Mouse (Mus musculus) liver, embryonic 12.5 days (tissue): Measurements from ENCODE around the gene Cfap77. TPM values are rescaled to one million over a fixed set of nuclear protein-coding genes. Genes with fewer than 3 reads are reported as not detected.

Experiments used
- ATAC-seq: fragments of 200-750 bp; cut with Nextera tagmentation; 2 replicates; pipeline ENCODE4 v1.8.0; 2017; ENCODE audit warnings: moderate number of reproducible peaks, mild to moderate bottlenecking, moderate library complexity
- H3K27ac ChIP-seq: fragments of 300-500 bp; sonication (generic); 2 replicates; pipeline ENCODE4 v1.5.1; 2016; ENCODE audit warnings: mild to moderate bottlenecking
- H3K27me3 ChIP-seq: fragments of 300-500 bp; sonication (generic); replicated peaks from 2 replicates; pipeline ENCODE4 v1.6.1; 2016; ENCODE audit warnings: mild to moderate bottlenecking, moderate library complexity
- H3K36me3 ChIP-seq: fragments of 300-500 bp; sonication (generic); 2 replicates; pipeline ENCODE4 v1.6.1; 2016; ENCODE audit warnings: mild to moderate bottlenecking, moderate library complexity
- H3K4me1 ChIP-seq: fragments of 300-500 bp; sonication (generic); 2 replicates; pipeline ENCODE4 v1.6.1; 2016
- H3K4me2 ChIP-seq: fragments of 300-500 bp; sonication (generic); 2 replicates; pipeline ENCODE4 v1.6.1; 2016; ENCODE audit warnings: mild to moderate bottlenecking, moderate library complexity
- H3K4me3 ChIP-seq: fragments of 300-500 bp; sonication (generic); 2 replicates; pipeline ENCODE4 v1.5.1; 2016; ENCODE audit warnings: mild to moderate bottlenecking, moderate library complexity
- H3K9ac ChIP-seq: fragments of 300-500 bp; sonication (generic); 2 replicates; pipeline ENCODE4 v1.6.1; 2016; ENCODE audit warnings: mild to moderate bottlenecking, moderate library complexity
- H3K9me3 ChIP-seq: fragments of 300-500 bp; sonication (generic); replicated peaks from 2 replicates; pipeline ENCODE4 v1.6.1; 2016; ENCODE audit warnings: mild to moderate bottlenecking, moderate library complexity
- WGBS: fragments of 180-500 bp; shearing (Covaris S2); methylation state at CpG from one replicate; pipeline ENCODE4 v1.1.7; 2016; ENCODE audit not compliant: insufficient replicate concordance; 5-methylcytosine and 5-hydroxymethylcytosine counted together
- polyA plus RNA-seq: library from polyadenylated mRNA; unstranded; fragments of >200 nt; fragmentation: Nextera tagmentation; extraction: Ambion mirVana; gene quantifications from 2 replicates; pipeline ENCODE4 v1.2.1, GENCODE M21; 2016

The Cfap77 gene
- polyA plus RNA-seq, 1 experiment from 2014 or later = 0.12 TPM

DNA sequence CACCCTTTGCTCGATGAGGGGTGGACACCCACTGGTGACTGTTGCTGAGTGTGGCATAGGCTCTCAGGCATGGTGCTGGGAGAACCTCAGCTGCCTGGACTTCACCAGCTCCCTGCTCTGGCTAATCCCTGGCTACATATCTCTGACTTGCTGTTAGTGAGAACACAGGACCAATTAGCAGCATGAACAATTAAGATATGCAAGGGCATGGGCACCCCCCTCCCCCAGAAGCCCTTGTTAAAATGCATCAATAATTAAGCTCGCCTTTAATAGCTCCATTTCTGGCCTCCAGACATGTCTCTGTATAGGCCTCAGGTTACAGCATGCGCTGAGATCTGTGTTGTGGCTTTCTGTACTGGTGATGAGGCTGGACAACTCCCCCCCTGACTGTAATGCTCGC, 76.4 kb downstream of the Cfap77 start:
- 55% methylated on average over 4 of the region's 4 CpGs for WGBS
- Histone ChIP-seq H3K4me3 (no peak overlapping the region), H3K9ac (no peak overlapping the region), H3K9me3 (no peaks in the 10 kb centered on the region), H3K4me2 (no peak overlapping the region), H3K36me3 (no peaks in the 10 kb centered on the region), H3K4me1 (peaks cover 7% of the 10 kb centered on the region; the same call in 1 of the 2 replicates), H3K27me3 (peaks cover 28% of the 10 kb centered on the region), H3K27ac (no peak overlapping the region)
- no peak for ATAC-seq

GRCm38 (mm10) chr2:28976635-28977034, 78.2 kb downstream of the Cfap77 start:
- no peak for ATAC-seq
- Histone ChIP-seq H3K4me1 (peaks cover 7% of the 10 kb centered on the region; the same call in 1 of the 2 replicates), H3K4me3 (no peak overlapping the region), H3K36me3 (no peaks in the 10 kb centered on the region), H3K9me3 (no peaks in the 10 kb centered on the region), H3K9ac (no peak overlapping the region), H3K4me2 (no peak overlapping the region), H3K27me3 (peaks cover 36% of the 10 kb centered on the region), H3K27ac (no peak overlapping the region)
- WGBS = 15% methylated on average over 7 of the region's 7 CpGs

DNA sequence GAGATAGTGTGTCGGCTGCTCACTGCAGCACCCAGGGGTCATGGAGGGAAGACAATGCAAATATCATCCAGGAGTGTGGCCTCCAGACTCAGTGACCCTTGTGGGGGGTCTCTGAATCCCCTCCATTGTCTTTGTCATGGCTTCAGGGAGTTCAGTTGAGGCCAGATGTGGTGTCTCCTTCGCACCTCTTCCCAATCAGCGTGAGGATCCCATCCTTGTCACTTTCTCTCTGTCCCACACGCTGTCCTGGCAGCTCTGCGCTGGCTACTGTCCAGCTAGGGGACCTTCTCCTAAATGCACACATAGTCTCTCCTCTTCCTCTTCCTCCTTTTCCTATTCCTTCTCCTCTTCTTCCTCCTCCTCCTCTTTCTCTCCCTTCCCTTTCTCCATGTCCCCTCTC, 79.3 kb downstream of the Cfap77 start:
- no peak overlapping the region for H3K9ac ChIP-seq
- peaks cover 36% of the 10 kb centered on the region for H3K27me3 ChIP-seq
- 47% methylated on average over 5 of the region's 5 CpGs for WGBS
- H3K4me2 ChIP-seq = no peak overlapping the region
- no peak for ATAC-seq
- H3K4me1 ChIP-seq = peaks cover 7% of the 10 kb centered on the region; the same call in 1 of the 2 replicates
- no peak overlapping the region for H3K27ac ChIP-seq
- H3K9me3 ChIP-seq = no peaks in the 10 kb centered on the region
- no peaks in the 10 kb centered on the region for H3K36me3 ChIP-seq
- H3K4me3 ChIP-seq = no peak overlapping the region

GRCm38 (mm10) chr2:28974520-28974919, 80.3 kb downstream of the Cfap77 start:
- H3K4me2 ChIP-seq = no peak overlapping the region
- H3K9me3 ChIP-seq = no peaks in the 10 kb centered on the region
- no peak for ATAC-seq
- WGBS = 28% methylated on average over 6 of the region's 6 CpGs
- no peak overlapping the region for H3K9ac ChIP-seq
- no peak overlapping the region for H3K4me3 ChIP-seq
- H3K36me3 ChIP-seq = no peaks in the 10 kb centered on the region
- H3K27me3 ChIP-seq = peaks cover 45% of the 10 kb centered on the region
- H3K27ac ChIP-seq = no peak overlapping the region
- H3K4me1 ChIP-seq = peaks cover 7% of the 10 kb centered on the region; the same call in 1 of the 2 replicates

DNA sequence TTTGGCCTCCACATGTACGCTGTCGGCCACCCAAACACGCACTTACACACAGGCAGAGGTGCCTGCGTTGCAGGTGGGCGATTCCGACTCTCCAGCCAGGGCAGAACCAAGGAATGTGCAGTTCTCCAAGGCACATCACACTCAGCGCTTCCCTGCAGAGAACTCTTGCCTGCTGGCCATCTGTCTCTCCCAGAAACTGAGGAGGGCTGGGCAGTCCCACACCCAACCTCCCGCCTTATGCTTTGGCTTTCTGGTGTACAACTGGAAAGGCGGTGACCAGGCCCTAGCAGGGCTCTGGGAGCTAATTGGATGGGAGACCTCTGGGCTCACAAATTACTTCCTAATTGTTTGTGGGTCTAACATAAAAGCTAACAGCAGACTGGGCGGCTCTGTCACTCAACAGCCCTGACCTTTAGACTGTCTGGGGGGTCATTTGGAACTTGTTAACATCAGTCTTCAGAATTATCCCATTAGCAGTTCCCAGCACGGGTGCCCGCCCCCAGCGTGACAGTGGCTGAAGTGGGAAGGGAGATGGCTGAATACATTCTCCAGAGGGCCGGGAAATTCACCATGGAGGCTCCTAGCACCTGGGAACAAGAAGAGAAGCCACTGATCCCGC, 80.9 kb downstream of the Cfap77 start:
- Histone ChIP-seq H3K36me3 (no peaks in the 10 kb centered on the region), H3K4me1 (peaks cover 7% of the 10 kb centered on the region; the same call in 1 of the 2 replicates), H3K4me3 (no peak overlapping the region), H3K4me2 (no peak overlapping the region), H3K27me3 (peaks cover 49% of the 10 kb centered on the region), H3K9ac (no peak overlapping the region), H3K27ac (no peak overlapping the region), H3K9me3 (no peaks in the 10 kb centered on the region)
- 31% methylated on average over 15 of the region's 15 CpGs for WGBS
- ATAC-seq = no peak

DNA sequence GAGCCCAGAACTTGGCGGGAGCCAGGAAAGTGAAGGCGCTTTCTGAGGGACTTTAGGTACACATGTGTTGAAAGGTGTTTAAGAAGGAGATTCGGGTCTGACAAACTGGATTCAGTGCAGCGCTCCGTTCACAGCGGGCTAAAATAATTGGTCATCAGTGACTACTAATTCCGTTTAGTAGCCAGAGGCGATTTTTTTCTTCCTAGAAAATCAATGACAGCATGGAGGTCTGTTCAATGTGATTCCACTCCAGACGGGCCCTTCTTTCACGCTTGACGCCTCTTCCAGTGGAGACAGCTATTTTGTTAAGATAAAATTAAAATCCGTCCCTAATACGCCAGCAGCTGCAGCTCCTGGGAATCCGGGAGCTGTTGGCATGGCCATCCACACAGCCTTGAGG, 84.4 kb downstream of the Cfap77 start:
- Histone ChIP-seq H3K27me3 (peaks cover 48% of the 10 kb centered on the region), H3K9me3 (no peaks in the 10 kb centered on the region), H3K4me3 (no peak overlapping the region), H3K27ac (no peak overlapping the region), H3K4me1 (peaks cover 7% of the 10 kb centered on the region; the same call in 1 of the 2 replicates), H3K4me2 (no peak overlapping the region), H3K36me3 (no peaks in the 10 kb centered on the region), H3K9ac (no peak overlapping the region)
- ATAC-seq = no peak
- WGBS = 75% methylated on average over 14 of the region's 14 CpGs

GRCm38 (mm10) chr2:28968278-28968677, 86.6 kb downstream of the Cfap77 start:
- no peaks in the 10 kb centered on the region for H3K9me3 ChIP-seq
- H3K27me3 ChIP-seq = peaks cover 27% of the 10 kb centered on the region; the same call in 1 of the 2 replicates
- 74% methylated on average over 1 of the region's 1 CpGs for WGBS

GRCm38 (mm10) chr2:28966151-28966795, 88.6 kb downstream of the Cfap77 start:
- no peaks in the 10 kb centered on the region for H3K9me3 ChIP-seq
- no peak overlapping the region for H3K27ac ChIP-seq
- H3K4me1 ChIP-seq = no peaks in the 10 kb centered on the region
- no peak for ATAC-seq
- no peaks in the 10 kb centered on the region for H3K36me3 ChIP-seq
- no peak overlapping the region for H3K4me2 ChIP-seq
- peaks cover 20% of the 10 kb centered on the region; the same call in 1 of the 2 replicates for H3K27me3 ChIP-seq
- no peak overlapping the region for H3K9ac ChIP-seq
- H3K4me3 ChIP-seq = no peak overlapping the region
- 57% methylated on average over 14 of the region's 14 CpGs for WGBS

More at GRCm38 (mm10) chr2:28968278-28968677, 86.6 kb downstream of the Cfap77 start:
- no peaks in the 10 kb centered on the region for H3K36me3 ChIP-seq
- no peaks in the 10 kb centered on the region for H3K4me1 ChIP-seq
- no peak overlapping the region for H3K4me2 ChIP-seq
- no peak overlapping the region for H3K27ac ChIP-seq
- ATAC-seq = no peak
- H3K9ac ChIP-seq = no peak overlapping the region
- no peak overlapping the region for H3K4me3 ChIP-seq

DNA sequence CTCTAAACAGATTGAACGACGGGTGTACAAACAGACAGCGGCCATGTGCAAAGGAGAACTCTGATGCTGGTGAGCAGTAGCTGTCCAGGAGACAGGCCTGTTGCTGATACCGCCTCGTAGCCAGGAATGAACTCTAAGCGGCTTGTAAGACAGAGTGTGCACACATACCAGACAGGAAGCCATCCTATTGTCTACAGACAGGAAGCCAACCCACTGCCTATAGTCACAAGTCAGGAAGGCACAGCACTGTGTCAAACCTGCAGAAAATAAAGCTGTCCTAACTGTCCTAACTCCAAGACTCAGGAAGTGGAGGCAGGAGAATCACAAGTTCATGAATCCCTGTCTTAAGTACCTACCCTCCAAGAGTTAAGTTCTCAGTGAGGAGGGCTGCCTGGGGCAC, 91.3 kb downstream of the Cfap77 start:
- Histone ChIP-seq H3K4me3 (no peak overlapping the region), H3K36me3 (no peaks in the 10 kb centered on the region), H3K4me1 (no peaks in the 10 kb centered on the region), H3K27ac (0 out of 2 replicates have a peak overlapping the region, but pooled peaks have one; percentile 14), H3K27me3 (peaks cover 7% of the 10 kb centered on the region; the same call in 1 of the 2 replicates), H3K4me2 (no peak overlapping the region), H3K9me3 (no peaks in the 10 kb centered on the region), H3K9ac (no peak overlapping the region)
- 51% methylated on average over 6 of the region's 6 CpGs for WGBS
- ATAC-seq = no peak

DNA sequence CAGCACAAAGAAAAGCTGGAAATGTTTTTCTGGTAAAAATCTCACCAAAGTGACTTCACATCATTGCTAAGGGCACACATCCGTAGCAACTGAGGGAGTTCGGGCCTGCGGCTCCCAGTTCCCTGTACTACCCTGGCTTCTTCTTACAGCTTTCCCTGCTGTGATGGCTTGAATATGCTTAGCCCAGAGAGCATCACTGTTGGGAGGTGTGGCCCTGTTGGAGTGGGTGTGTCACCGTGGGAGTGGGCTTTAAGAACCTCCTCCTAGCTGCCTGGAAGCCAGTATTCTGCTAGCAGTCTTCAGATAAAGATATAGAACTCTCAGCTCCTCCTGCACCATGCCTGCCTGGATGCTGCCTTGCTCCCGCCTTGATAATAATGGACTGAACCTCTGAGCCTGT, 93.2 kb downstream of the Cfap77 start:
- WGBS = 67% methylated on average over 5 of the region's 5 CpGs
- H3K4me3 ChIP-seq = no peak overlapping the region

GRCm38 (mm10) chr2:28961024-28961585, 93.8 kb downstream of the Cfap77 start:
- H3K27ac ChIP-seq = no peak overlapping the region
- H3K36me3 ChIP-seq = no peaks in the 10 kb centered on the region
- ATAC-seq = no peak
- WGBS = 68% methylated on average over 15 of the region's 15 CpGs
- H3K9me3 ChIP-seq = no peaks in the 10 kb centered on the region
- no peak overlapping the region for H3K4me3 ChIP-seq
- no peak overlapping the region for H3K9ac ChIP-seq
- H3K4me1 ChIP-seq = no peaks in the 10 kb centered on the region
- H3K4me2 ChIP-seq = no peak overlapping the region
- no peaks in the 10 kb centered on the region for H3K27me3 ChIP-seq

More for the DNA sequence above, 93.2 kb downstream of the Cfap77 start:
- ATAC-seq = no peak
- H3K9ac ChIP-seq = no peak overlapping the region
- no peak overlapping the region for H3K27ac ChIP-seq
- H3K4me1 ChIP-seq = no peaks in the 10 kb centered on the region
- no peaks in the 10 kb centered on the region; the same call in 1 of the 2 replicates for H3K27me3 ChIP-seq
- no peak overlapping the region for H3K4me2 ChIP-seq
- no peaks in the 10 kb centered on the region for H3K9me3 ChIP-seq
- H3K36me3 ChIP-seq = no peaks in the 10 kb centered on the region

GRCm38 (mm10) chr2:28956874-28957273, 98.0 kb downstream of the Cfap77 start:
- Histone ChIP-seq H3K4me1 (no peaks in the 10 kb centered on the region), H3K27me3 (no peaks in the 10 kb centered on the region), H3K36me3 (no peaks in the 10 kb centered on the region), H3K27ac (no peak overlapping the region), H3K4me3 (no peak overlapping the region), H3K9ac (no peak overlapping the region), H3K4me2 (no peak overlapping the region), H3K9me3 (no peaks in the 10 kb centered on the region)
- ATAC-seq = no peak
- WGBS = 68% methylated on average over 4 of the region's 4 CpGs
